Mouse (Mus musculus): ENCODE measurements around the gene Vasp. TPM values are rescaled to one million over a fixed set of nuclear protein-coding genes. Genes with fewer than 3 reads are reported as not detected.
A peak's percentile ranks its signal among the peaks of the same experiment; 100 is the strongest.

Vasp gene
- polyA plus RNA-seq, 1 experiment from 2014 or later: 57.6 TPM

DNA sequence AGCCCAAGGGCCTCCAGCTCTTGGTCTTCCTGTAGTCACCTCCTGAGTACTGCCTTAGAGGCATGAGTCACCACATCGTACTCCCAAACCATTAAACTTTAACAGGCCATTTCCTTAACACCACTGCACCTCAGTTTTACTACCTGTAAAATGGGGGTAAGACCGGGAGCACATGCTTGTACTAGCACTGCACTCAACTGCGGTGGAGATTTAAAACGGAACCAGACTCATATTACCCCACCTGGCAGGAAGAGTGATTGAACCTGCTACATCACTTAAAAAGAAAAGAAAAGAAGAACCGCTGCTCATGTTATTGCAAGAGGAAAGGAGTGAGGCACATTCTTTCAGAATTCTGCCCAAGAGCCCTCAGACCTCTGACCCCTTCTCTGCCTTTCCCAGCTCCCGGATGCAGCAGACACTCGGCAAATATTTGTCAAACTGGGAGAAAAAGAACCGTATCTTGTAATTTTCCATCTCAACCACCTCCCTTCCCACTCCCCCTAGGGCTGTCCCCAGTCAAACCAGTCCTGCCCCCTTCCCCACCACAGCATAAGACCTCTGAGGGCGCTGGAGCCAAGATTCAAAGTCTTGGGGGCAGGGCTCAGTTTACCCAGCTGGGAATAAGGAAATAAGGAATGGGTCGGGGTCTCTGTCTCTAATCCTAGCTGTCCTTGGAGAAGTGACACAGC lies 2.5 kb downstream of the Vasp start:
- ATAC-seq (ENCODE audit: insufficient read depth, low FRiP score, low TSS enrichment) (no peak), DNase-seq (ENCODE audit: low spot score) (no peak)
- H3K4me3 ChIP-seq (ENCODE audit: low read depth, low read length): peak overlapping the region; percentile 98
- H3K9me3 ChIP-seq (ENCODE audit: control insufficient read depth, low read length): no peaks in the 10 kb centered on the region
- H3K9ac ChIP-seq (ENCODE audit: low read length): peak overlapping the region; percentile 54
- peak overlapping the region; percentile 85 for H3K4me2 ChIP-seq (ENCODE audit: low read depth)
- peaks cover 7% of the 10 kb centered on the region; the same call in 1 of the 2 replicates for H3K36me3 ChIP-seq (ENCODE audit: control insufficient read depth, insufficient read depth, low read length)
- no peaks in the 10 kb centered on the region for H3K27me3 ChIP-seq (ENCODE audit: control insufficient read depth, insufficient read depth, low read length)
- WGBS: 43% methylated on average over 10 of the region's 10 CpGs
- peaks cover 17% of the 10 kb centered on the region for H3K4me1 ChIP-seq (ENCODE audit: control insufficient read depth, insufficient read depth, low read length)
- H3K27ac ChIP-seq (ENCODE audit: low read depth, low read length): 0 out of 2 replicates have a peak overlapping the region, but pooled peaks have one; percentile 64

GRCm38 (mm10) chr7:19267051-19267450 lies 4.6 kb downstream of the Vasp start:
- Histone ChIP-seq H3K27me3 (ENCODE audit: control insufficient read depth, insufficient read depth, low read length) (no peaks in the 10 kb centered on the region), H3K27ac (ENCODE audit: low read depth, low read length) (no peak overlapping the region), H3K36me3 (ENCODE audit: control insufficient read depth, insufficient read depth, low read length) (peaks cover 10% of the 10 kb centered on the region; the same call in 1 of the 2 replicates), H3K4me2 (ENCODE audit: low read depth) (no peak overlapping the region), H3K9ac (ENCODE audit: low read length) (no peak overlapping the region), H3K9me3 (ENCODE audit: control insufficient read depth, low read length) (no peaks in the 10 kb centered on the region), H3K4me1 (ENCODE audit: control insufficient read depth, insufficient read depth, low read length) (peaks cover 17% of the 10 kb centered on the region), H3K4me3 (ENCODE audit: low read depth, low read length) (no peak overlapping the region)
- DNase-seq (ENCODE audit: low spot score) (no peak), ATAC-seq (ENCODE audit: insufficient read depth, low FRiP score, low TSS enrichment) (no peak)
- 83% methylated on average over 10 of the region's 10 CpGs for WGBS

DNA sequence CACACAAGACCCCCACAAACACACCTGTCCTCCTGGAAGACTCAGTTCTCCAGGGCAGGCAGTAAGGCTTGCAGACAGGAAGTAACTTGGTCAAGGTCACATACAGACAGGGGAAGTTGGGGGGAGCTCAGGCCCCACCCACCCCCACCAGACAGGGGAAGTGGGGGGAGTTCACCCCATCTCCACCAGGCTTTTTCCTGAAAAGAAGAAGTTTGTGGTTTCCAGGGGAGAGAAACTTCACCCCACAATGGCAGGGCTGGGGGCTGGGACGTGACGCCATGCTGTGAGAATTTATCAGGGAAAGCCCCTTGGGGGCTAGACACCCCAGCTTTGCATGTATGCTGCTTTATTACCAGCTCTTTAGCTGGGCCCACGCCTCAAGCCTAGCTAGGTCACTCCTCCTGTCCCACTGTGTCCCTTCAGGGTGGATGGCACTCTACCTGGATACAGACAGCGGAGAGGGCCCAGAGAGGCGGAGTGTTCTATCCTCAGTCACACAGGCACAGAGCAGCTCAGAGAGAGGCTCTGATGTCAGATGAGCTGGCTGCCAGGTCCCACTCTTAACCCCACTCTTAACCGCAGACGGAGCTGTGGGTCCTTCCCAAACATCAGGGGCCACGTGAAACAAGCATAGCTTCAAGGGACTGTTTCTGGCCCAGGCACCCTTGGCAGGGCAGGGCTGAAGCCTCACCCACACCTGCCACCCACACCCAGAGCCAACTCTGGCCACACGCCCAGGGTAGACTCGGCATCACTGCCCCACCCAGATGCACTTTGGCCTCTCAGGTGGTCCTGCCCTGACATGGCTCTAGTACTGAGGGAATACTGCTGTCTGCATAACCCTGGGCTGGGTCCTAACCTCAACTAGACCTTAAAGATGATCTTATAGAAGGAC lies 5.4 kb downstream of the Vasp start:
- no peak overlapping the region for H3K9ac ChIP-seq (ENCODE audit: low read length)
- no peak for DNase-seq (ENCODE audit: low spot score)
- no peaks in the 10 kb centered on the region for H3K9me3 ChIP-seq (ENCODE audit: control insufficient read depth, low read length)
- no peak overlapping the region for H3K27ac ChIP-seq (ENCODE audit: low read depth, low read length)
- no peak overlapping the region for H3K4me2 ChIP-seq (ENCODE audit: low read depth)
- H3K27me3 ChIP-seq (ENCODE audit: control insufficient read depth, insufficient read depth, low read length): no peaks in the 10 kb centered on the region
- no peak overlapping the region for H3K4me3 ChIP-seq (ENCODE audit: low read depth, low read length)
- H3K36me3 ChIP-seq (ENCODE audit: control insufficient read depth, insufficient read depth, low read length): peaks cover 10% of the 10 kb centered on the region; the same call in 1 of the 2 replicates
- 85% methylated on average over 10 of the region's 10 CpGs for WGBS
- no peak for ATAC-seq (ENCODE audit: insufficient read depth, low FRiP score, low TSS enrichment)
- H3K4me1 ChIP-seq (ENCODE audit: control insufficient read depth, insufficient read depth, low read length): peaks cover 17% of the 10 kb centered on the region

DNA sequence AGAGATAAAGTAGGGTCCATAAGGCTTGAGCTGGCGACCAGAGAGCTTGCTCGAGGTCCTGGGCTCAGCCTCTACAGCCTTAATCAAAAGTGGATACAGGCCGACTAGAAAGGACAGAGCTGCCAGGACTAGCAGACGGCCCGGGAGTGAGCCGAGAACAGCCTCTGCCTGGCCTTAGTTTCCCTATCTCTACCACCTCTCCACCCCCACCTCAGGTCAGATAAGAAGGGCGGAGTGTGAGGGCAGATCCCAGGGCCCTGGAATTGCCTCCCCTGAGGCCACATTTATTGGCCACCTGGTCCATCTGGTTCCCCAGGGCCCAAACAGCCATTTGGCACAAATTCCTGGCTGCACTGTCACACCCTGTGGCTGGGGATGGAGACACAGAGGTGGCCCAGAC lies 6.5 kb downstream of the Vasp start:
- Histone ChIP-seq H3K9me3 (ENCODE audit: control insufficient read depth, low read length) (no peaks in the 10 kb centered on the region), H3K36me3 (ENCODE audit: control insufficient read depth, insufficient read depth, low read length) (peaks cover 14% of the 10 kb centered on the region), H3K4me2 (ENCODE audit: low read depth) (no peak overlapping the region), H3K4me3 (ENCODE audit: low read depth, low read length) (no peak overlapping the region), H3K27ac (ENCODE audit: low read depth, low read length) (no peak overlapping the region), H3K4me1 (ENCODE audit: control insufficient read depth, insufficient read depth, low read length) (peaks cover 11% of the 10 kb centered on the region), H3K27me3 (ENCODE audit: control insufficient read depth, insufficient read depth, low read length) (no peaks in the 10 kb centered on the region), H3K9ac (ENCODE audit: low read length) (no peak overlapping the region)
- DNase-seq (ENCODE audit: low spot score) (no peak), ATAC-seq (ENCODE audit: insufficient read depth, low FRiP score, low TSS enrichment) (no peak)
- WGBS: 73% methylated on average over 7 of the region's 7 CpGs

DNA sequence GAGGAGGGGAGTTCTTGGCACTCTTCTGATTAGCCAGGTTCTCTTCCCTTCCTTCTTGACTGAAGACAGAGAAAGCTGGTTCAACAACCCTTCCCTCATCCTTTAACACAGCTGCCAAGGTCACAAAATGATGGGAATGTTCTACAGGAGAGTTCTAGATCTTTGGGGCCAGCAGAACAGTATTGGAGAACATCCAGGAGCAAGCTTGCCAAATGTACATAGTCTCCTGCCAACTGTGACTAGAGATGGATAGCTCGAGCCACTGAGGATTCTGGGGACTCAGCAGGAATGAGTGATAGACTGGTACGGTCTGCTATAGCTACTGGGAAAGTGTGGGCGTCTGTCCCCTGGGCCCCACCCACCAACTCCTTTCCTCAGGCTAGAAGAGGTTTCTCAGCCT lies 13.3 kb downstream of the Vasp start:
- Histone ChIP-seq H3K36me3 (ENCODE audit: control insufficient read depth, insufficient read depth, low read length) (peaks cover 16% of the 10 kb centered on the region), H3K4me2 (ENCODE audit: low read depth) (no peak overlapping the region), H3K9me3 (ENCODE audit: control insufficient read depth, low read length) (no peaks in the 10 kb centered on the region), H3K4me1 (ENCODE audit: control insufficient read depth, insufficient read depth, low read length) (no peaks in the 10 kb centered on the region), H3K9ac (ENCODE audit: low read length) (no peak overlapping the region), H3K27me3 (ENCODE audit: control insufficient read depth, insufficient read depth, low read length) (no peaks in the 10 kb centered on the region), H3K27ac (ENCODE audit: low read depth, low read length) (no peak overlapping the region), H3K4me3 (ENCODE audit: low read depth, low read length) (no peak overlapping the region)
- ATAC-seq (ENCODE audit: insufficient read depth, low FRiP score, low TSS enrichment): no peak
- 87% methylated on average over 3 of the region's 3 CpGs for WGBS
- DNase-seq (ENCODE audit: low spot score): no peak

- Histone ChIP-seq H3K4me1 (ENCODE audit: control insufficient read depth, insufficient read depth, low read length) (no peaks in the 10 kb centered on the region), H3K27ac (ENCODE audit: low read depth, low read length) (no peak overlapping the region), H3K9ac (ENCODE audit: low read length) (no peak overlapping the region), H3K4me3 (ENCODE audit: low read depth, low read length) (no peak overlapping the region), H3K4me2 (ENCODE audit: low read depth) (no peak overlapping the region), H3K27me3 (ENCODE audit: control insufficient read depth, insufficient read depth, low read length) (no peaks in the 10 kb centered on the region), H3K9me3 (ENCODE audit: control insufficient read depth, low read length) (no peaks in the 10 kb centered on the region), H3K36me3 (ENCODE audit: control insufficient read depth, insufficient read depth, low read length) (peaks cover 16% of the 10 kb centered on the region)
- 38% methylated on average over 11 of the region's 11 CpGs for WGBS
- ATAC-seq (ENCODE audit: insufficient read depth, low FRiP score, low TSS enrichment) (no peak), DNase-seq (ENCODE audit: low spot score) (peak; percentile 69)
These were observed 14.1 kb downstream of the Vasp start for GRCm38 (mm10) chr7:19257390-19258022.

DNA sequence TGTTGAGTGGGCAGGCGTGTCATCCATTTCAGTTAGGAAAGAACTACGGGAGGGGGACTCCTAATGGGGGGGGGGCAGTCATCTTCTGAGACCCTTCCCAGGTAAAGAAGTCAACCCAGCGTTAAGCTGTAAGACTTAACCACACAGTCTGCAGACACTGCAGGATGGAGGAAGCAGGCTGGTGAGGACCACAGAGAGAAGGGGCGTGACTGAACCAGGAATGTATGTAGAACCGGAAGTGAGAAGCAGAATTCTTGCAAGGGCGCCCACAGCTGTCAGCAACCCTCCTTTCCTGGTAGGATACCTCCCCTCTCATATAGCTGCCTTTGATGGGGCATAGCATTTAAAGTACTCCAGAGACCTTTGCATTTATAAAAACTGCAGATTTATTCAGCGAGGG lies 15.1 kb downstream of the Vasp start:
- DNase-seq (ENCODE audit: low spot score) (no peak), ATAC-seq (ENCODE audit: insufficient read depth, low FRiP score, low TSS enrichment) (no peak)
- H3K4me3 ChIP-seq (ENCODE audit: low read depth, low read length): no peak overlapping the region
- H3K27ac ChIP-seq (ENCODE audit: low read depth, low read length): no peak overlapping the region
- H3K4me2 ChIP-seq (ENCODE audit: low read depth): no peak overlapping the region
- H3K9ac ChIP-seq (ENCODE audit: low read length): no peak overlapping the region
- 92% methylated on average over 7 of the region's 7 CpGs for WGBS
- H3K9me3 ChIP-seq (ENCODE audit: control insufficient read depth, low read length): no peaks in the 10 kb centered on the region
- H3K4me1 ChIP-seq (ENCODE audit: control insufficient read depth, insufficient read depth, low read length): no peaks in the 10 kb centered on the region
- peaks cover 16% of the 10 kb centered on the region for H3K36me3 ChIP-seq (ENCODE audit: control insufficient read depth, insufficient read depth, low read length)
- H3K27me3 ChIP-seq (ENCODE audit: control insufficient read depth, insufficient read depth, low read length): no peaks in the 10 kb centered on the region

DNA sequence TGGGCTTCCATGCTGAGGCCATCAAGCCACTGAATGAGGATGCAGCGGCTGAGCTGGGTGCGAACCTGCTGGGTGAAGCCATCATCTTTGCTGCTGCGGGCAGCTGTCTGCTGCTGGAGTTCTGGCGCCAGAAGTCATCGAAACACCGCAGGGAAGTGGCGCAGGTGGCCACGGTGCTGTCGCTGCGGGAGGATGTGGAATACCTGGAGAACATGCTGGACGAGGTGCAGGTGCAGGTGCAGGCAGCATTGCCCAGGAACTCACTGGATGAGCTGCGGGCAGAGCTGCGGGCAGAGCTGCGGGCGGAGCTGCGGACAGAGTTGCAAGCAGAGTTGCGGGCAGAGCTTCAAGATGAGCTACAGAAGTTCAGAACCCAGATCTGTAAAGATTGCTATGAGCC lies 16.2 kb downstream of the Vasp start:
- no peak overlapping the region for H3K27ac ChIP-seq (ENCODE audit: low read depth, low read length)
- DNase-seq (ENCODE audit: low spot score) (no peak), ATAC-seq (ENCODE audit: insufficient read depth, low FRiP score, low TSS enrichment) (no peak)
- no peaks in the 10 kb centered on the region for H3K9me3 ChIP-seq (ENCODE audit: control insufficient read depth, low read length)
- no peaks in the 10 kb centered on the region for H3K4me1 ChIP-seq (ENCODE audit: control insufficient read depth, insufficient read depth, low read length)
- H3K9ac ChIP-seq (ENCODE audit: low read length): no peak overlapping the region
- H3K4me2 ChIP-seq (ENCODE audit: low read depth): no peak overlapping the region
- no peaks in the 10 kb centered on the region for H3K27me3 ChIP-seq (ENCODE audit: control insufficient read depth, insufficient read depth, low read length)
- 87% methylated on average over 17 of the region's 17 CpGs for WGBS
- H3K36me3 ChIP-seq (ENCODE audit: control insufficient read depth, insufficient read depth, low read length): peaks cover 12% of the 10 kb centered on the region
- no peak overlapping the region for H3K4me3 ChIP-seq (ENCODE audit: low read depth, low read length)
